Mouse (Mus musculus) midbrain, postnatal 0 days (tissue): ENCODE results near the gene Aloxe3. TPM values are rescaled to one million over a fixed set of nuclear protein-coding genes. Genes with fewer than 3 reads are reported as not detected.

Source experiments
- ATAC-seq: fragments of 200-750 bp; cut with Nextera tagmentation; 2 replicates; pipeline ENCODE4 v1.8.0; 2017; ENCODE audit warnings: moderate number of reproducible peaks, mild to moderate bottlenecking, moderate TSS enrichment, moderate library complexity; ENCODE audit not compliant: low FRiP score
- DNase-seq: peaks from one replicate; pipeline ENCODE4 v3.0.0-alpha.2; 2015; ENCODE audit warnings: low spot score
- H3K27ac ChIP-seq: fragments of 300-500 bp; sonication (generic); 2 replicates; pipeline ENCODE4 v1.5.1; 2014; ENCODE audit warnings: low read depth, mild to moderate bottlenecking, low read length, mixed read lengths
- H3K27me3 ChIP-seq: fragments of 300-500 bp; sonication (generic); 2 replicates; pipeline ENCODE4 v1.6.1; 2014; ENCODE audit warnings: low read length, control low read depth, mixed read lengths; ENCODE audit not compliant: insufficient read depth
- H3K36me3 ChIP-seq: fragments of 300-500 bp; sonication (generic); 2 replicates; pipeline ENCODE4 v1.6.1; 2014; ENCODE audit warnings: low read length, control low read depth, mixed read lengths; ENCODE audit not compliant: insufficient read depth
- H3K4me1 ChIP-seq: fragments of 300-500 bp; sonication (generic); 2 replicates; pipeline ENCODE4 v1.6.1; 2014; ENCODE audit warnings: mild to moderate bottlenecking, control low read depth, antibody characterized with exemption, low read length, mixed read lengths; ENCODE audit not compliant: insufficient read depth
- H3K4me2 ChIP-seq: fragments of 300-500 bp; sonication (generic); 2 replicates; pipeline ENCODE4 v1.6.1; 2014; ENCODE audit warnings: low read depth, mild to moderate bottlenecking, low read length, mixed read lengths; ENCODE audit not compliant: poor library complexity, severe bottlenecking
- H3K4me3 ChIP-seq: fragments of 300-500 bp; sonication (generic); 2 replicates; pipeline ENCODE4 v1.5.1; 2014; ENCODE audit warnings: low read depth, mild to moderate bottlenecking, low read length, moderate library complexity
- H3K9ac ChIP-seq: fragments of 300-500 bp; sonication (generic); replicated peaks from 2 replicates; pipeline ENCODE4 v1.6.1; 2014; ENCODE audit warnings: mild to moderate bottlenecking, low read length, moderate library complexity, mixed read lengths; ENCODE audit not compliant: poor library complexity, severe bottlenecking
- H3K9me3 ChIP-seq: fragments of 300-500 bp; sonication (generic); 2 replicates; pipeline ENCODE4 v1.6.1; 2016; ENCODE audit warnings: low read length, control low read depth
- CTCF ChIP-seq: IDR thresholded peaks from 2 replicates; pipeline ENCODE4 v1.5.1; 2016; ENCODE audit warnings: antibody characterized with exemption, mild to moderate bottlenecking
- WGBS: fragments of 180-500 bp; shearing (Covaris S2); extraction: QIAGEN DNeasy Blood & Tissue Kit; methylation state at CpG from one replicate; pipeline ENCODE4 v1.1.7; 2014; 5-methylcytosine and 5-hydroxymethylcytosine counted together
- polyA plus RNA-seq: library from polyadenylated mRNA; unstranded; fragments of >200 nt; fragmentation: Nextera tagmentation; extraction: Ambion mirVana; gene quantifications from 2 replicates; pipeline ENCODE4 v1.2.1, GENCODE M21; 2015
- total RNA-seq: library from RNA; depleted of rRNA; stranded (reverse); fragments of >200 nt; gene quantifications from 2 replicates; pipeline ENCODE4 v1.2.3, GENCODE M21; 2014

The Aloxe3 gene
- total and polyA plus RNA-seq, 2 experiments from 2014 or later, result 16.3 to 17.8 TPM

DNA sequence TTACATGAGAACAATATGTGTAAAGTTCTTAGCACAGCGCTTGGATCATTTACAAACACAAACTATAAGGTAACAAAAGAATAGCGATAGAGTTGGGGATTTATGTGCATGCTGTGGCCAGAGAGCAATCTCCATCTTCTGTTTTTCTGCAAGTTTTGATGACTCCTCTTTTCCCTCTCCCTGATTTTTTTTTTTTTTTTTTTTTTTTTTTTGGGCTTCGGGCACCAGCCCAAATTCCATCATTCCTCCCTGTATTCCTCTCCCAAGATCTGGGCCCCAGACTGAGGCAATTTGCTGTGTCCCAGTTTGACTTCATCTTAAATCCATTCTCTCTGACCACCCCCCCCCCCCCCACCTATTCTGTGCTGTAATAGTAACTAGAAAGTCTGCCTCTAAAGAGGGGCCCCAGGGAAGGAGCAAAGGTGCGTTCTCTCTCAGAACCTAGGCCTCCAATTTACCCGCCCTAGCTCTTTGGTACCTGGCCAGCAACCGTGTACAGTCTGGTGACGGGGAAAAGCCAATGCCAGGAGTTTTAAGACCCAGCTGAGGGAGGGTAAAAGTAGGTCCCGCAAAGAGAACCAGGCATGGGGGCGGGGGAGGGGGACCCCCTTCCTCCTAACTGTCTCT is 29.2 kb upstream of the Aloxe3 start:
- no peak for DNase-seq
- 14% methylated on average over 9 of the region's 9 CpGs for WGBS
- no peaks in the 10 kb centered on the region for H3K9me3 ChIP-seq
- peak overlapping the region; percentile 44 for H3K4me3 ChIP-seq
- peaks cover 10% of the 10 kb centered on the region for H3K36me3 ChIP-seq
- peak overlapping the region; percentile 61 for H3K9ac ChIP-seq
- peaks cover 23% of the 10 kb centered on the region for H3K4me1 ChIP-seq
- no peaks in the 10 kb centered on the region for H3K27me3 ChIP-seq
- TF ChIP-seq CTCF, result no peak
- H3K4me2 ChIP-seq, result peak overlapping the region; percentile 94
- ATAC-seq, result no peak
- H3K27ac ChIP-seq, result peak overlapping the region; percentile 83

DNA sequence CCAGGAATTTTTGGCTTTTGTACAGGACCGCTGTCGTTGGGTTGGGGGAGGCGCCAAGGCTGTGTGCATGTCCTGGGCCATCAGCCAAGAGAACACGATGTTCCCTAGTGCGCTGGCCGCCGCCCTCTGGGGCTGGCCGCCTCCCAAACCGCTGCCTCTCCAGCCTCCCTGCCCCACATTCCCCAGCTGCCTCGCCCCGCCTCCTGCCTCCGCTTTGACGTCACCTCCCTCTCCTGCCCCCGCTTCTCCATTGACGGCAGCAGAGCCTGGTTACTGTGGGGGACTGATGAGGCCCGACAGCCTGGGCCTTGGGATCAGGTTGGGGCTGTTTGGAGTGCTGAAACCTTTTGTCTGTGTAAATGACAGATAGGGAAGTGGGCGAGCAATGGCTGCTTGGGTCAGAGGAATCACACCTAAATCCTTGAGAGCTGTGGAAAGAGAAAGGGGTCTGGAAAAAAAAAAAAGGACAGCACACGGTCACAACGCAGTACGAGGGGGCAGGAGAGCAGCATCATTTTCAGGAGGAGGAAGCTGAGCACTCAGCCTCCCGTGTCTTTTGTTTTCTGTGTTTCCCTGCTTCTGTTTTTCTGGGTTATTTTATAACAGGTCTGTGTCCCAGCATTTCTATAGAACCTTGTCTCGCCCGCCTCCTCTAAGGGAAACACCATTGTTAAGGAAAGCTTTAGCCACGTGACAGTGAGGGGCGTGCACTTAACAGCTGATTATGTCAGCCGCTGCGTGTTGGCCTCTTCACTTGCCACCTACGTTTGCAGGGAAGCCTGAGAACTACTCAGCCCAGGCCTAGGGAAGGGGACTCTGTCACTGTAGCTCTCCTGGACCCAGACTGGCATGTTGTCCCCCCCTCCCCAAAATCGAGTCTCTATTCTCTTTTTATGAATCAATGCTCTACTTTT is 28.5 kb upstream of the Aloxe3 start:
- TF ChIP-seq CTCF, result no peak
- Histone ChIP-seq H3K9ac (peak overlapping the region; percentile 52), H3K4me2 (peak overlapping the region; percentile 94), H3K36me3 (peaks cover 12% of the 10 kb centered on the region), H3K27me3 (no peaks in the 10 kb centered on the region), H3K9me3 (no peaks in the 10 kb centered on the region), H3K27ac (peak overlapping the region; percentile 83), H3K4me3 (peak overlapping the region; percentile 29), H3K4me1 (peaks cover 23% of the 10 kb centered on the region)
- DNase-seq, result peak; percentile 92
- peak; percentile 2 for ATAC-seq
- 2% methylated on average over 28 of the region's 29 CpGs for WGBS

DNA sequence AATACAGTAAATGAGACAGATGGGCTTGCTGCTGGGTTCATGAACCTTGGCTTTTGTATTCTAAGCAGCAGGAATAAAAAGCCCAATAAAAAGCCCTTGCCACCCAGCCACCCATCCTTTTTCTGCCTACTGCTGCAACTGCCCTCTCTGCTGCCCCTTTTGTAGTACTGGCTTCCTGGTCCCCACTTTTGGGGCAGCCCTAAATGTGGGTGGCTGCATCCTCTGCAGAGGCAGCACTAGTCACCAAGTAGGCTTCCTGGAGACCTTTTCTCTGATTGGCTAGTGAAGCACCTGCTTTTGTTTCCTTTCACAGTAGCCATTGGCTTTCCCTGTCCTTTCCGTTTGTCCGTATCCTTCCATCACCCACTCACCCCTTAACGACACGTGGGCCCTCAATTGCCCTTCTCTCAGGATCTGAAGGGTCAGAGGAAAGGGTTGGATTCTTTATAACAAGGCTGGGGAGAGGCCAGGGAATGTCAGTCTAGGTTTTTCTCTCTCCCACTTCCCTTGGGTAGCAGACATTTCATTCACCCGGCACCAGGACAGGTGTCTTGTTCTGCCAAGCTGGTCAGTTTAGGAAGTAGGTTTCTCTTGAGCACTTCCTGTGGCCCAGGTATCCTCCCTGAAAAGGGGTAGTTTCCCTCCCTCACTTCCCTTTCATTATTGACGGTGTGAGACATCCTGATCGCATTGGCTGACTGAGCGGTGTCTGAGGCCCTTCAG is 27.5 kb upstream of the Aloxe3 start:
- ATAC-seq (no peak), DNase-seq (no peak)
- Histone ChIP-seq H3K36me3 (peaks cover 21% of the 10 kb centered on the region), H3K4me3 (peak overlapping the region; percentile 59), H3K27me3 (no peaks in the 10 kb centered on the region), H3K4me1 (peaks cover 23% of the 10 kb centered on the region), H3K4me2 (peak overlapping the region; percentile 94), H3K27ac (peak overlapping the region; percentile 83), H3K9ac (peak overlapping the region; percentile 72; the same call in 1 of the 2 replicates), H3K9me3 (no peaks in the 10 kb centered on the region)
- TF ChIP-seq CTCF, result no peak
- WGBS, result 21% methylated on average over 8 of the region's 8 CpGs

DNA sequence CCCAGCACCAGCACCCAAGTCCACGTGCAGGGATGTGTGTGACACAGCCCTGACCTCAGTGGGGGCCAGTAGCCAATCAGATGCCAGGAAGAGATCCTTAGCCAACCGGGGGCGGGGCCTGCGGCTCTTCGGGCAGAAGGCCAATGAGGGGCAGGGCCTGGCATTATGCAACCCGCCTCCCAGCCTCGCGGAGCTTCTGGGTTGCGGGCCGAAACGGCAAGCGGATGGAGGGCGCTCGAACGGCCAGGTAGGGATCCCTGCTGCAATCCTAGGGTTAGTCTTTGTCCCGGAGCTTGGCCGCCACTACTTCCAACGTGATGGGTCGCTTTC is 27.0 kb upstream of the Aloxe3 start:
- Histone ChIP-seq H3K36me3 (peaks cover 27% of the 10 kb centered on the region), H3K4me2 (peak overlapping the region; percentile 94), H3K4me3 (peak overlapping the region; percentile 59), H3K27ac (peak overlapping the region; percentile 83), H3K9me3 (no peaks in the 10 kb centered on the region), H3K9ac (peak overlapping the region; percentile 72), H3K4me1 (peaks cover 23% of the 10 kb centered on the region), H3K27me3 (no peaks in the 10 kb centered on the region)
- 0% methylated on average over 19 of the region's 19 CpGs for WGBS
- DNase-seq (peak; percentile 95), ATAC-seq (peak; percentile 20; the same call in 1 of the 2 replicates)
- no peak for TF ChIP-seq CTCF

DNA sequence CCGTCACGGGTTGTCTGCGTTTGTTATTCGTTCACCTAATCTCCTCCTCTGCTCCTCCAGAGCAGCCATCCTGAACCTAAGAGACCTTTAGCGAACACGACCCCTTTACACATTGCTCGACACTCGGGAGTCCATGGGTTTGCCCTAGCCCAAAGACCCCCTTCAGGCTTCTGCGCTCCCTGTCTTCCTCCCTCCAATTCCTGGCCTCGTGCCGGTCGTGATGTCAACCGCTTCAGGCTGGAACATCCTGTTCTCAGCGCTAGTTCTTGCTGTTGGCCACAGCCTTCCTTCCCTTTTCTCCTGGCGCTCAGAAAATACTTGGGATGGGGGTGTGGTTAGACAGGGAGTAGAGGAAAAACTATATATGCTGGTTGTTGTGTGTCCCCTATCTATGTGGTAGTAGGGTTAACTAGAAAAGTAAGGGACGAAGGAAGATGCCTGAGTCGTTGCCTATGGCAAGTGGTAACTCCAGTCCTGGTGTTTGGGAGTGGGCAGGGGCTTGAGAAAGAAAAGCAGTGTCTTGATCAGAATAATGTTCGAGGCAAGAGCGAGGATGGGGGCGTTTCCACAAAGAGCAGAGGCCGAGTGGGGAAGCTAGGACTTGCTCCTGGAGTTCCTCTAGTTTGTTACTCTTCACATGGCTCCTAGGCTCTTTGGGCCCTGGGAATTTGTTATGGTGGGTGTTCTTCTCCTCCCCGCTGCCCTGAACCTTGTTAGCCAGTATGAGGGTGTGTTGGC is 26.4 kb upstream of the Aloxe3 start:
- Histone ChIP-seq H3K27me3 (no peaks in the 10 kb centered on the region), H3K4me1 (peaks cover 23% of the 10 kb centered on the region), H3K4me2 (peak overlapping the region; percentile 94), H3K36me3 (peaks cover 33% of the 10 kb centered on the region), H3K9me3 (no peaks in the 10 kb centered on the region), H3K9ac (peak overlapping the region; percentile 72), H3K27ac (peak overlapping the region; percentile 83), H3K4me3 (peak overlapping the region; percentile 59)
- no peak for DNase-seq
- TF ChIP-seq CTCF, result no peak
- no peak for ATAC-seq
- WGBS, result 1% methylated on average over 22 of the region's 22 CpGs
